Mouse (Mus musculus): Measurements from ENCODE around the gene Psmd14.

Psmd14 gene

DNA sequence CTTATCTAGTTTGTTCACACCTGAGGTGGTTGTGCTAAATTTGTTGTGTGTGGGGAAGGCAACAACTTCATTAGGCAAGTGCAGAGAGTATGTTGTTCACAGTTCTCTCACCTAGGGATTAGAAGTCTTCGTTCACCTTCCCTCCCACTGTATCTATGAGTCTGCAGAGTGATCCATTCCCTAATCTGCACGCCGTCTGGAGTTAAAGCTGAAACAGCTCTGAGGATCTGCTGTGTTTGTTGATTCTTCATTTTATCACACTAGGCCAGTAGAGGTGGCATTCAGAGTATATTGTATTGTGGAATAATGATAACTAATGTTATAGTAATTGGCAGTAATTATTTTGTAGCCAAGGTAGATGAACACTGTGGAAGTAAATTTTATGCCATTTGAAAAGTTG, 48.5 kb downstream of the Psmd14 start:
- no peak for DNase-seq (ENCODE audit: low spot score in 2 of 2)

DNA sequence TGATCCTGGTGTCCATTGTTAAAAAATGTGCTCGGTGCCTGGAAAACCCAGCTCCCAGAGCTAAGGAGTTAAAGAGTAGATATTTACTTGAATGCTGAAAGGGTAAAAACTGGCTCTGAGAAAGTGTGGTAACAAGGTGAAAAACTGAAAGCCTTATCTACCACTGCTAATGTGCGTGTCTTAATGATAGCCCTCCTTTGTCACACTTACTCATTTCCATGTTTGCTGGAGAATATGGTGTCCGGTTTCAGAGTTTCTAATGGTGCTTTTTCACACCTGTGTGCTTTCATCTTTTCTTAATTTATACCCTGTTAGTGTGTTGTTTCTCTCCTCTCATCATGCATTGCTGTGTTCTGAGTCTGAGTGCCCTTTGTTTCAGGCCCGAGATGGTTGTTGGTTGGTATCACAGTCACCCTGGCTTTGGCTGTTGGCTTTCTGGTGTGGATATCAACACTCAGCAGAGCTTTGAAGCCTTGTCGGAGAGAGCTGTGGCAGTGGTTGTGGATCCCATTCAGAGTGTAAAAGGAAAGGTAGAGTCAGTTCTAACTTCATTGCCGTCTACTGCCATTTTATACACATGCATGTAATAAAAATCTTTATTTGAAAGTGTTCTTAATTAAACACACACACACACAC, 53.1 kb downstream of the Psmd14 start:
- no peak for DNase-seq (ENCODE audit: low spot score in 2 of 2)

DNA sequence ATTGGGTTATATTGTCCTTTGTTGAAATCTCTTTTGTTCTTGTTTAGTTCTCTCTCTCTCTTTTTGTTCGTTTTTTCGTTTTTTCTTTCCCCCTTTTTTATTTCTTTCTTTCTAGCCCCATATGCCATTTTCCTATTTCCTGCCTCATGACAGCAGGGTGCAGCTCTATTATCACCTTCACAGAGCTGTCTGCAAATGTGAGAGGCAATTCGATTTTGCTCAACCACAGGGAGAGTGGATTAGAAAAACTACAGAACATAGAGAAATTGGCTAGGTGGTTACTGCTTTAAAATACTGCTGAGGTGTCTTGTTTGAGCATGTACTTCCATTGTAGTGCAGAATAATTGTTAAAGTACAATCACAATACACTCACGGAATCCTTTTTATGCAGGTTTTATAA, 54.0 kb downstream of the Psmd14 start:
- no peak for DNase-seq (ENCODE audit: low spot score in 2 of 2)

DNA sequence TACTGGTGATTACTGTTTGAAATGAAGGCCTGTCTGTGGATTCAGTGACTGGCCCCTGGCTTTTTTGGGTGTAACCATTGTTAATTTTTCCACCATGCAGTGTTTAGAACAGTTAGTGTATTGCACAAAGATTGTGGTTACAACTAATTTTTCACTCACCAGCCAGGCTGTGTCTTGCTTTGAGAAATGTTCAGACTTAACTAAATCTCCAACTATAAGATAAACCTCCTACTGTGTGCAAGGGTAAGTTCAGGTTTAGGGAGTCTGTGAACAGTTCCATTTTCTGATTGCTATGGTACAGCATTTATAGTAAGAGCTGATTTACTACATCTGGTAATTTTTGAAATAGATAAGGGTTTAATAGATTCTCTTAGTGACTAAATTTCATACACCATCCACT, 69.3 kb downstream of the Psmd14 start:
- no peak for DNase-seq (ENCODE audit: low spot score in 2 of 2)

DNA sequence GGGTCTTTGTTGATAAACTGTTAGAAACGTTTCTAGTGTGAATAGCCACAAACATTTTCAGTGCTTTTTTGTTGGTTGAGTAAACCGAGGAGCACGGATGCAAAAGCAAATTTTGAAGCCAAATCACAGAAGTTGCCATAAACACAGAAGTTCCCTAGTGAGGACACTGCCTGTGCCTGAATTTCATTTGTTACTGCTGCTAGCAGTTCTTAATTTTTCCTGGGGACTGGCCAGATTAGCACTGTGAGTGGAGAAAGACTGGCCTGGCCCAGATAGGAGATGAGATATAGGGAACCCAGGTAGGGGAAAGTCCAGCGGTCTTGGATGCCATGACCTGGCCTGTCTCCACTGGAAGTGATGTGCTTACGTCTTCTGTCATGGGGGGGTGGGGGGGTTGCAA, 83.5 kb downstream of the Psmd14 start:
- DNase-seq (ENCODE audit: low spot score in 2 of 2) = no peak

DNA sequence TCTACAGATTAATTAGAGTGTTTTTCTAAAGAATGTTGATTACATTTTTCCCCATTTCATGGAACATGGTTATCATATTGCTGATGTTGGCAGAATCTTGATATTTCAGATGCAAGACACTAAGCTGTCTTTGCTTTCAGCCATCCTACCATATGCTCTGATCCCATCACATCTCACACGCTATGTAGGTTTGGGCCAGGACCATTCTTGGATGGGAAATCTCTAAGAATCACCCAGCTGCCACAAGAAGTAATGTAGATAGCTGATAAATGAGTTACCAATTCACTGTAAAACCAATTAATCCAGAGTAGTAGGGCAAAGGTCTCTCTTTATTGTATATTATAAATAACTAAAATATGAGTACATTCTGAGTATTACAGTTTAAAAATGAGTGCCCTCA, 86.6 kb downstream of the Psmd14 start:
- no peak for DNase-seq (ENCODE audit: low spot score in 2 of 2)

DNA sequence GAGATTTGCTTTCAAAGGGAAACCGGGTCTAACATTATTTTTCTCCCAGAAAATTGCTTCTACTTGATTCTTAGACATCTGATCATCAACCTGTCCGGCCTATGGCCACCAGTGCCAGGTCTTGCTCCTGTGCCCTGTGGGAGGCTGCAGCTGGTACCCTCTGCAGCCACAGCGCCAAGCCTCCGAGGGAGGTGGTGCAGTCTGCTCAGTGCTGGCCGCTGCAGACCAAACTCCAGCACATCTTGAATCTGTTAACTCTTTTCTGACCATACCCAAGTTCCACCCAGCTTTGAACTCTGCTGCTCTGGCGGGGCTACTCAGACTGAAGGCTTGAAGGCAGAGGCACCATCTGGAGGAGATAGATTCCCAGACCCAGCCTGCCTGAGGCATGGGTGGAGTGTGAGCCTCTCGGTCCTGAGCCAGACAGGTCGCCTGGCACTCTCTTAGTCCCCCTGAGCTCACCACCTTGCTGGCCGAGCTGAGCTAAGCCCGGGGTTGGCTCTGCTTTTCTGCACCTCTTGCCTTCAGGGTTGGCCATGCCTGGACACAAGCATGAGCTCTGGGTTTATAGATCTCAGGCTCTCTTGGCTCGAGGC, 91.3 kb downstream of the Psmd14 start, which contains the start of gene Tbr1:
TSS of gene Tbr1 (plus strand) at position 275 of the 596 bp plus-strand sequence.
- DNase-seq (ENCODE audit: low spot score in 2 of 2) = no peak

DNA sequence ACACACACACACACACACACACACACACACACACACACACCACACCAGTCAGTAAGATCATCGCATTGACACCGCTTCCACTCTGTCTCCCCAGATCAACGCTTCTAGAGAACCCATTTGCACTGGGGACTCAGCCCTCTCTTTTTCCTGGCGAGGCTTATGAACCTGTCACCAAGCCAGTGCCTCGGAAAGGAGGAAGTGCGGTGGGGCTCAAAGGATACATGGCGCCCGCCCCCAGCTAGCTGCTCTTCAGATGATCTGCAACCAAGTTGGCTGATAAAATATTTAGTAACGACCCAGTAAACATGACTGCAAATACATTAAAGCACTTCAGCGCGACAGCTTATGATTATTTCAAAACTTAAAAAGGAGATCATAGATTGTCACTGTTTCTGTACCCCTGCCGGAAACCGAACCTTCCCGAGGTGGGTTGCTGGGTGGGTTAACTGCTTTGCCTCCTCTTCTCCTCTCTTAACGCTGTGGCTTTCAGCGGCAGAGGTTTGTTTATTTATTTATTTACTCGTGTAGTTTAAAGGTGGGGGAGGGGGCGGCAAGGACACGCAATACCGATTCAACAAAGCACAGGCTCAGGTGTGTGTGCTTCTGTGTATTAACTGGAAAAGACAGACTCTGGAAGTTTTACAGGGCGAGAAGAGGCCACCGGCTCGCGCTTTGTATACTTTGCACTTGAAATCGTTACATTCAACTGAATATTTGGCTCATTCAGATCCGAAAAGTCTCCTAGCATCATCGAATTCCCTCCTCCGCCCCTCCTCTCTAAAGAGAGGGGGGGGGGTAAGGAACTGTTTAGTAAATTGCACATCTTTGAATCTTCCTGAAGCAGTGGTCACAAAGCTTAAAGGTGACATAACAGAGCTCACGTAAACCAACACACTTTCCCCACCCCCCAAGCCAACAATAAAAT, 92.2 kb downstream of the Psmd14 start:
- DNase-seq (ENCODE audit: low spot score in 2 of 2) = no peak

DNA sequence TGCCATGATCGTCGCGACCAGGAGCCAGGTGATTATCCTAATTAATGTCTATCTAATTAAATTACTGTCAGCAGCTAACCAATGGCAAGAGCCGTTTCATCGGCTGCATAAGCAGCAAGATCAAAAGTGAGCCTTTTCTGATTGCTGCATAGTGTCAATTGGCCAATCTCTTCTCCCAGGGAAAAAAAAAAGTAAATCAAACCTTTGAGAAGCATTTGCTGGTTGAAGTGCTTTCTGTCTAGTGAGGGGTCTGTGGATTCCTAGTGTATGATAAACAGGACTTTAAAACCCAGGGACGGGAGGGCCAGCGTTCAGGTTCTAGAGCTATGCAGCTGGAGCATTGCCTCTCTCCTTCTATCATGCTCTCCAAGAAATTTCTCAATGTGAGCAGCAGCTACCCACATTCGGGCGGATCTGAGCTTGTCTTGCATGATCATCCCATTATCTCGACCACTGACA, 92.9 kb downstream of the Psmd14 start:
- no peak for DNase-seq (ENCODE audit: low spot score in 2 of 2)

DNA sequence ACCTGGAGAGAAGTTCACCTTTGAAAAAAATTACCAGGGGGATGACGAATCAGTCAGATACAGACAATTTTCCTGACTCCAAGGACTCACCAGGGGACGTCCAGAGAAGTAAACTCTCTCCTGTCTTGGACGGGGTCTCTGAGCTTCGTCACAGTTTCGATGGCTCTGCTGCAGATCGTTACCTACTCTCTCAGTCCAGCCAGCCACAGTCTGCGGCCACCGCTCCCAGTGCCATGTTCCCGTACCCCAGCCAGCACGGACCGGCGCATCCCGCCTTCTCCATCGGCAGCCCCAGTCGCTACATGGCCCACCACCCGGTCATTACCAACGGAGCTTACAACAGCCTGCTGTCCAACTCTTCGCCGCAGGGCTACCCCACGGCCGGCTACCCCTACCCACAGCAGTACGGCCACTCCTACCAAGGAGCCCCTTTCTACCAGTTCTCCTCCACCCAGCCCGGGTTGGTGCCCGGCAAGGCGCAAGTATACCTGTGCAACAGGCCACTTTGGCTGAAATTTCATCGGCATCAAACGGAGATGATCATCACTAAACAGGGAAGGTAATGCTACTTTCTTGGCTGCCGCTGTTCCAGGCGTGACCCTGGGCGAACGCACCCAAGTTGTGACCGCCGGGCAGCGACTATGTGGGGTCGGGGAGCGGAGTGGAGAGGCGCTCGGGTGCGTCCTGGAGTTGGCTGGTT, 93.5 kb downstream of the Psmd14 start:
- DNase-seq (ENCODE audit: low spot score in 2 of 2) = no peak

DNA sequence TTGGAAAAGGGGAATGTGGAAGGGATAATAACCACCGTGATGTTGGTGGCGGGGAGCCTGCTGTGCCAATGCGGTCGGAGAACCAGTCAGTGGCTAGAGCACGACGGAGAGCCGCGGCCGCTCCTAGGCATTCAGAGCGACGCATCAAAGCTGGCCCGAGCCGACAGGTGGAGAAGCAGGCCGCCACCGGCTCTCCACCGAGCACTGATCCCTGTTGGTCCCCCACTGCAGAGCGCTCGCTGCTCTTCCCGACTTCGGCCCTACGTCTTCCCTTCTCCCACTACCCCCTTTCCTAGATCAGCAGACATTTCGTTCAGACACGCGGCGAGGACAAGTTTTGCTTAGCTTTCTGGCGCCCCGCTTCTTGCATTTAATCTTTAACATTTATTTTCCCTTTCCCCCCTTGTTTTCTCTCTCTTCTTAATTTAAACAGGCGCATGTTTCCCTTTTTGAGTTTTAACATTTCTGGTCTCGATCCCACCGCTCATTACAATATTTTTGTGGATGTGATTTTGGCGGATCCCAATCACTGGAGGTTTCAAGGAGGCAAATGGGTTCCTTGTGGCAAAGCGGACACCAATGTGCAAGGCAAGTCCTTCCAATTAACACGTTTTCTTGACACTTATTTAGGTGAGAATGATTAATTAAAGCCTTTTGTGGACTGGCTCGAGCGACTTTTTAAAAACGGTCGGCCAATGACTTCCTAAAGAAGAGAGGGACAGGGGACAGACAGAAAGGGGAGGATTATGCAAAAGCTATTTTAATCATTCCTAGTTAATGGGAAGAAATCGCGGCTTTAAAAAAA, 94.2 kb downstream of the Psmd14 start:
- DNase-seq (ENCODE audit: low spot score in 2 of 2) = peak in 1 of 2 experiments; percentile 19

DNA sequence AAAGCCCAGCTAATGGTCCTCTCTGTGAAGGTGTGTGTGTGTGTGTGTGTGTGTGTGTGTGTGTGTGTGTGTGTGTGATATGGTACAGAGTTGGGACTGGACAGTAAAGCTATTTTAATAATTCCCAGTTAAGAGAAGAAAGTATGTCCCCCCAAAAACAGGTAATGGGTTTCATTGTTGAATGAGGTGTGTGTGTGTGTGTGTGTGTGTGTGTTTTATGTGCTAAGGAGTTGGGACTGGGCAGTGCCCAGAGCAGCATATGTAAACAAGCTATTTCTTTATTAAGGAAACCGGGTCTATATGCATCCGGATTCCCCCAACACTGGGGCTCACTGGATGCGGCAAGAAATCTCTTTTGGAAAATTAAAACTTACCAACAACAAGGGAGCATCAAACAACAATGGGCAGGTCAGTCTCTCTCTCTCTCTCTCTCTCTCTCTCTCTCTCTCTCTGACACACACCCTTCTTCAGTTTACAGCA, 94.9 kb downstream of the Psmd14 start:
- no peak for DNase-seq (ENCODE audit: low spot score in 2 of 2)

DNA sequence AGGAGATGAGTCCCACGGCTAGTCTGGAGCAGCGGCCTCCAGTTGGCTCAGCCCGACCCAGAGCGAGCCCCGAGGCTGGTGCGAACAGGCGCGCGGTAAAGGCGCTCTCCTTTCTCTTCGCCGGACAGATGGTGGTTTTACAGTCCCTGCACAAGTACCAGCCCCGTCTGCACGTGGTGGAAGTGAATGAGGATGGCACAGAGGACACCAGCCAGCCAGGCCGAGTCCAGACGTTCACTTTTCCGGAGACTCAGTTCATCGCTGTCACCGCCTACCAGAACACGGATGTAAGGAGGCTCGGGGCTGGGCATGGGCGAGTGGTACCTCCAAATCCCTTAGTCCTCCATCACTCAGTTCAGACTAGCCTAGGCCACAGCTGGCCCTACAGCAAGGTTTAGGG, 95.7 kb downstream of the Psmd14 start:
- peak in 1 of 2 experiments; percentile 19 for DNase-seq (ENCODE audit: low spot score in 2 of 2)

DNA sequence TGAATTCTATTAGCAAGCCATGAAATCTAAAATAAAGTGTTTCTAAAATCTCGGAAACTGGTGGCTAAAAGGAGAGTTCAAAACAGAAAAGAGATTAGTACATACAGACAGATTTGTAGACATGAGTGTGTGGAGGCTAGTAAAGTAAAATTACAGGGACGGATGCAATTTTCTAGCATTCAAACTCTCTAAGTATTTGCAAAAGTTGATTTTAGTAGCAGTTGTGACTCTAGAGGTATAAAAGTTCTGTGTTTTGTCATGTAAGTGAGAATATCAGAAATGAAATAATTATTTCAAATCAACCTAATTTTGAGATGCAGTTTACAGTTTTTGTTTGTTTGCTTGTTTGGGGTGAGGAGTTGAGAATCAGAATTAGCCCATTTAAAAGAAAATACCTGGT, 96.3 kb downstream of the Psmd14 start:
- DNase-seq (ENCODE audit: low spot score in 2 of 2) = no peak

DNA sequence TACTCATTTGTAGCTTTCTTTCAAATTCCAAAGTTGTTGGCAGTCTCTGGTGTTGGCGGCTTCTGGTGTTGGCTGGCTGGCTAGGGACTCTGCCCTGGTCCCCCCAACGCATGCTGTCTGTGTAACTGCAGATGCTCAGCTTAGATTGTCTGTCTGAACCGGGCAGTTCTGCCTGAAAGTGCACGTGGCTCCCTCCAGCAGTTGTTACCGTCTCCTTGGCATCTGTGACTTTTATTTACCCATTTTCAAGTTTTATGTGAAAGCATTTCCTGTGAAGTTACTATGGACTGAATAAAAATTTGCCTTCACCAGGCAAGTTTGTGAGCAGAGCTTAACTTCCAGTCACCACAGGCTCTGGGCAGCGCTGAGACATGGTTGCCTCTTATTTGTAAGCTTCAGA, 97.3 kb downstream of the Psmd14 start:
- no peak for DNase-seq (ENCODE audit: low spot score in 2 of 2)

DNA sequence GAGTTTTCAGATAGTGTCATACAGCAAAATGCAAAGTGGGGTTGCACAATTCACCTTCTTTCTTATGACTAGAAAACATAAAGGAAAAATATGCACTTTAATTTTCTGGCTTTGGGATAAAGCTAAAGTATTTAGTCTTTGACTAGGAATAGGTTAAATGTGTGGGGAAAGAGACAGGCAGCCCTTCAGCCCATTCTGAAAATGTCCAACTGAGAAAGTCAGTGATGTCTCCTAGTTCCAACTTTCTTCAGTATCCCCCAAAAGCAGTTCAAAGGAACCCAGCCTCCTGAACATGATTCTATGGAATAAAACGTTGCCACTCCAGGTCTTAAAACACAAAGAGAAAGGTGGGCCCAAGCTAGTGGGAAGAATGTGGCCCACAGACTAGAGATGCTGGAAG, 97.9 kb downstream of the Psmd14 start:
- DNase-seq (ENCODE audit: low spot score in 2 of 2) = no peak

DNA sequence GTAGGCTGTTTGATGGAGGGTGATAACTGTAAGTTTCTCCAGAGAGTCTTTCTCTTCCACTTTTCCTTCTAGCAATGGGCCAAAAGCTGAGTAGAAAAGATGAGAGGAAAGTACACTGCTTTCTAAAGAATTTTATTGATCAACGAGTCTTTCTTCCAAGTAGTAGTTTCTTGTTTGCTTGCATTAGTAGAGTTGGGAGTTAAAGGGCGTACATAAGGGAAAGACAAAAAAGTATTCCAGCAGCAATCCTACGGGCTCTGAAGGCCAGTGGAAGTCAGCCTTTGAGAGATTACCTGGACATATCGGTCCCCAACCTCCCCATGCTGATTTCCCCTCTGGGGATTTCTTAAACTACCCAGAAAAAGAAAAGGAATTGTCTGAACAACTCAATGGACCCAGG, 99.3 kb downstream of the Psmd14 start:
- DNase-seq (ENCODE audit: low spot score in 2 of 2) = no peak

DNA sequence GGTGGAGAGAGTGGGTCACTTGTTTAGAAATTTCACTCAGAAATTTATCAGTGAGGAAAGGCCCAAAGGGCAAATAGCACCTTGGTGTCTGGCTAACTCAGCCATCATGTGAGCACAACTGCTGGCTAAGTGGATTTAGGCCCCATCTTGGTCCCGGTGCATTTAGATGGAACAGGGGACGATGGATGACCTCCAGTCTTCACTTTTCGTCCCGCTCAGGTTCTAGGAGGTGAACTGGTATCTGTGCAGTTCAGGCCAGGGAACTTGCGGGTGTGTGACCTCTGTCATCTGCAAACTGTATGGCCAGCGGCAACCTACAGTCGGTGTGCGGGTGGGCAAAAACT, 99.6 kb downstream of the Psmd14 start:
- no peak for DNase-seq (ENCODE audit: low spot score in 2 of 2)

DNA sequence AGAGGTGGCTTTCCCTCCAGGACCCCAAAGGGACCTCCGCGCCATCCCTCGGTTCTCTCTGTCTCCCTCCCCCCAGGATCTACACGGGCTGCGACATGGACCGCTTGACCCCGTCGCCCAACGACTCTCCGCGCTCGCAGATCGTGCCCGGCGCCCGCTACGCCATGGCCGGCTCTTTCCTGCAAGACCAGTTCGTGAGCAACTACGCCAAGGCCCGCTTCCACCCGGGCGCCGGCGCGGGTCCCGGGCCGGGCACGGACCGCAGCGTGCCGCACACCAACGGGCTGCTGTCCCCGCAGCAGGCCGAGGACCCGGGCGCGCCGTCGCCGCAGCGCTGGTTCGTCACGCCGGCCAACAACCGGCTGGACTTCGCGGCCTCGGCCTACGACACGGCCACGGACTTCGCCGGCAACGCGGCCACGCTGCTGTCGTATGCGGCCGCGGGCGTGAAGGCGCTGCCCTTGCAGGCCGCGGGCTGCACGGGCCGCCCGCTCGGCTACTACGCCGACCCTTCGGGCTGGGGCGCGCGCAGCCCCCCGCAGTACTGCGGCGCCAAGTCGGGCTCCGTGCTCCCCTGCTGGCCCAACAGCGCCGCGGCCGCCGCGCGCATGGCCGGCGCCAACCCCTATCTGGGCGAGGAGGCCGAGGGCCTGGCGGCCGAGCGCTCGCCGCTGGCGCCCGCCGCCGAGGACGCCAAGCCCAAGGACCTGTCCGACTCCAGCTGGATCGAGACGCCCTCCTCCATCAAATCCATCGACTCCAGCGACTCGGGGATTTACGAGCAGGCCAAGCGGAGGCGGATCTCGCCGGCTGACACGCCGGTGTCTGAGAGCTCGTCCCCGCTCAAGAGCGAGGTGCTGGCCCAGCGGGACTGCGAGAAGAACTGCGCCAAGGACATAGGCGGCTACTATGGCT, 100.3 kb downstream of the Psmd14 start:
- DNase-seq (ENCODE audit: low spot score in 2 of 2) = peak in 1 of 2 experiments; percentile 47

DNA sequence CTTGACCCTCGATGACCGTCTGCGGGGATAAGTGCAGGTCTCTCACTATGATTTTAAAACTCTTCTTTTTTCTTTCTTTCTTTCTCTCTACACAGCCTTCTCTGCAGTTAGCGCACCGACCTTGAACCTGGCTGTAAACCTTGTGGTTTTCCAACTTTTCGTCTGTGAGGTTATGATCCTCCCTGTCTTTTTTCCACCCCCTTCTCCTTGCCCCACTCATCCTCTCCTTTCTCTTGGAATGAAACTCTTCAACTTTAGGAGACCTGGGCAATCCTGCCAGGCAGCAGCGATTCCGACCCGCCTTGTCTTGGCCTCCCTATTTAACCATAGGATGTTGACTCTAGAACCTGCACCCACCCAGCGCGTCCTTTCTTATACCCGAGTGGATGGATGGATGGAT, 101.0 kb downstream of the Psmd14 start:
- DNase-seq (ENCODE audit: low spot score in 2 of 2) = no peak

Data from urinary bladder, postnatal 4 days (tissue).